Mouse (Mus musculus) megakaryocyte, embryonic 14.5 days (primary cell): ENCODE results near the gene Clstn2.

ENCODE experiments used
- FLI1 ChIP-seq: IDR thresholded peaks from 2 replicates; pipeline ENCODE4 v1.6.1; 2012; ENCODE audit warnings: low read length, inconsistent platforms, mixed read lengths
- GATA1 ChIP-seq: IDR thresholded peaks from 3 replicates; pipeline ENCODE4 v1.6.1; 2012; ENCODE audit warnings: mixed read lengths, low read length, inconsistent platforms, borderline replicate concordance

GRCm38 (mm10) chr9:97765251-97765767 is 267.7 kb downstream of the Clstn2 start:
- no peak for TF ChIP-seq GATA1
- TF ChIP-seq FLI1, result no peak
